Mouse (Mus musculus) megakaryocyte, embryonic 14.5 days (primary cell): ENCODE measurements around the gene Snx32.

Experiments used
- FLI1 ChIP-seq: IDR thresholded peaks from 2 replicates; pipeline ENCODE4 v1.6.1; 2012; ENCODE audit warnings: low read length, inconsistent platforms, mixed read lengths
- GATA1 ChIP-seq: IDR thresholded peaks from 3 replicates; pipeline ENCODE4 v1.6.1; 2012; ENCODE audit warnings: mixed read lengths, low read length, inconsistent platforms, borderline replicate concordance

GRCm38 (mm10) chr19:5477004-5477667 lies 33.2 kb downstream of the Snx32 start:
- no peak for TF ChIP-seq GATA1
- no peak for TF ChIP-seq FLI1
